In the genomic region with DNA sequence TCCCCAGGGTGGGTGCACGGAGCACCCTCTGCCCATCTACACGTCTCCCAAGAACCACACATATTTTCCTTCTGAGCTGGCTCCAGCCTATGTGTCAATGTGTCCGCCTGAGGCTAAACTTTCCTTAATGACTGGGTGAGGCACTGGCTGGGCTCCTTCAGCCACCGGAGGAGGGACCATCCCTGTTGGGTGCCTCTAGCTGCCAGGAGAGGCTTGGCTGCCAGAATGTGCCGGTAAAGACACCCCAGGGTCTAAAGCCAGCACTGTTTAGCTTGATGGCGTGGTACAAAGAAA, we compare ENCODE assay signal across 8 mouse cellular contexts. TPM values are rescaled to one million over a fixed set of nuclear protein-coding genes. Genes with fewer than 3 reads are reported as not detected.
DNase-seq lines count a peak whose midpoint lies in the region; ATAC-seq and TF ChIP-seq lines count a peak whose summit lies in the region.

No protein-coding gene starts in this region.

- DNase-seq in heart, adult 2 months = no peak
- no peak for DNase-seq in heart, postnatal 14 days
- no peak for DNase-seq in liver, embryonic 13.5 days
- DNase-seq in right cerebral cortex, postnatal 4 days = no peak
- no peak for DNase-seq in gastrocnemius, postnatal 14 days
- DNase-seq in left cerebral cortex, adult 9 months (ENCODE audit: low spot score in 2 of 2) = no peak

- whole genome bisulfite sequencing in heart, adult 2 months = 47% methylated on average over 6 of the region's 6 CpGs
- WGBS in forebrain, embryonic 13.5 days = 47% methylated on average over 6 of the region's 6 CpGs
- 64% methylated on average over 6 of the region's 6 CpGs for WGBS in liver, embryonic 13.5 days (ENCODE audit: insufficient replicate concordance)

- intact Hi-C loops in heart, adult 2 months (cut with DNase I) = loop anchor here (5.0 kb wide), 1 partner anchor 127 kb away; a partner anchor contains a TSS
- intact Hi-C loops in heart, postnatal 14 days (cut with DNase I) = no loop called here
- intact Hi-C loops in gastrocnemius, postnatal 14 days (cut with DNase I; ENCODE audit: low total_unique reads) = no loop called here

- no peak for TF ChIP-seq CTCF in heart, adult 2 months (IDR thresholded peaks at IDR 0.05)
- no peak for TF ChIP-seq CTCF in C2C12 (IDR thresholded peaks at IDR 0.05; ENCODE audit: control insufficient read depth, insufficient read depth, insufficient read length)

- no peaks in the 10 kb centered on the region for H3K79me2 ChIP-seq in heart, adult 2 months (replicated peaks; ENCODE audit: control insufficient read depth, insufficient read depth, low read length)
- peaks cover 40% of the 10 kb centered on the region for H3K79me2 ChIP-seq in C2C12 (ENCODE audit: control insufficient read depth, insufficient read depth)

- peak overlapping the region; percentile 86 for H3ac ChIP-seq in C2C12 (ENCODE audit: control insufficient read depth, insufficient read length, low read depth)

- peak overlapping the region; percentile 87; the same call in 1 of the 2 replicates for H3K27ac ChIP-seq in heart, adult 2 months
- no peak overlapping the region for H3K27ac ChIP-seq in forebrain, embryonic 13.5 days
- H3K27ac ChIP-seq in liver, embryonic 13.5 days = no peak overlapping the region

- peak overlapping the region; percentile 88 for H3K4me2 ChIP-seq in forebrain, embryonic 13.5 days
- peak overlapping the region; percentile 88 for H3K4me2 ChIP-seq in liver, embryonic 13.5 days

- peaks cover 7% of the 10 kb centered on the region for H3K79me3 ChIP-seq in C2C12 (ENCODE audit: low read depth)

- H3K9ac ChIP-seq in heart, adult 2 months (ENCODE audit: low read depth, low read length) = no peak overlapping the region; the same call in 1 of the 2 replicates
- peak overlapping the region; percentile 84 for H3K9ac ChIP-seq in forebrain, embryonic 13.5 days
- H3K9ac ChIP-seq in liver, embryonic 13.5 days = peak overlapping the region; percentile 77

- no peak for ATAC-seq in forebrain, embryonic 13.5 days
- ATAC-seq in liver, embryonic 13.5 days (ENCODE audit: low read depth) = no peak

- H3K27me3 ChIP-seq in heart, adult 2 months (ENCODE audit: control insufficient read depth, insufficient read depth, low read length) = no peaks in the 10 kb centered on the region
- H3K27me3 ChIP-seq in C2C12 (ENCODE audit: control insufficient read depth, insufficient read depth, insufficient read length) = no peaks in the 10 kb centered on the region
- H3K27me3 ChIP-seq in forebrain, embryonic 13.5 days = no peaks in the 10 kb centered on the region
- H3K27me3 ChIP-seq in liver, embryonic 13.5 days = no peaks in the 10 kb centered on the region

- peaks cover 6% of the 10 kb centered on the region for H3K4me1 ChIP-seq in heart, adult 2 months (ENCODE audit: control insufficient read depth, insufficient read depth, low read length)
- H3K4me1 ChIP-seq in forebrain, embryonic 13.5 days = peaks cover 30% of the 10 kb centered on the region
- peaks cover 26% of the 10 kb centered on the region for H3K4me1 ChIP-seq in liver, embryonic 13.5 days (replicated peaks)

- no peak for TF ChIP-seq POLR2A in heart, adult 2 months (IDR thresholded peaks at IDR 0.05; ENCODE audit: insufficient read depth, low read depth, low read length)

- H3K4me3 ChIP-seq in heart, adult 2 months = no peak overlapping the region
- peak overlapping the region; percentile 75 for H3K4me3 ChIP-seq in C2C12 (ENCODE audit: insufficient read depth, poor library complexity, severe bottlenecking)
- peak overlapping the region; percentile 69; the same call in 1 of the 2 replicates for H3K4me3 ChIP-seq in forebrain, embryonic 13.5 days
- peak overlapping the region; percentile 72 for H3K4me3 ChIP-seq in liver, embryonic 13.5 days (replicated peaks)

- TF ChIP-seq EP300 in heart, adult 2 months (IDR thresholded peaks at IDR 0.05; ENCODE audit: insufficient read depth, low read depth, low read length) = no peak

- H3K9me3 ChIP-seq in forebrain, embryonic 13.5 days (replicated peaks) = no peaks in the 10 kb centered on the region
- no peaks in the 10 kb centered on the region for H3K9me3 ChIP-seq in liver, embryonic 13.5 days (replicated peaks)

- no peaks in the 10 kb centered on the region for H3K36me3 ChIP-seq in heart, adult 2 months (ENCODE audit: control insufficient read depth, insufficient read depth, low read length)
- H3K36me3 ChIP-seq in C2C12 (ENCODE audit: control insufficient read depth, insufficient read depth) = peaks cover 32% of the 10 kb centered on the region
- H3K36me3 ChIP-seq in forebrain, embryonic 13.5 days (ENCODE audit: poor library complexity, severe bottlenecking) = peaks cover 27% of the 10 kb centered on the region
- H3K36me3 ChIP-seq in liver, embryonic 13.5 days = peaks cover 26% of the 10 kb centered on the region

TF ChIP-seq in C2C12, 6 proteins besides CTCF, POLR2A, EP300 and RAD21:
- no peak for TF ChIP-seq MYOD1 (IDR thresholded peaks at IDR 0.05; ENCODE audit: control insufficient read depth, insufficient read length, low read depth)
- no peak for TF ChIP-seq USF1 (IDR thresholded peaks at IDR 0.05; ENCODE audit: low read depth)
- TF ChIP-seq FOSL1 (IDR thresholded peaks at IDR 0.05; ENCODE audit: insufficient read depth, low read length, poor library complexity, severe bottlenecking) = no peak
- no peak for TF ChIP-seq MYOG (IDR thresholded peaks at IDR 0.05; ENCODE audit: control insufficient read depth, extremely low read depth, insufficient read length)
- no peak for TF ChIP-seq MAX (IDR thresholded peaks at IDR 0.05)
- TF ChIP-seq CEBPB (IDR thresholded peaks at IDR 0.05; ENCODE audit: low read depth) = no peak
TF ChIP-seq in C2C12: peak in this region for 0.

RNA-seq across cellular contexts. Expression of a gene that starts 1.4 kb away (rescaled TPM):
- total RNA-seq in heart, adult 2 months (2021) = 10 to 100 TPM; 21.1 to 22.3 TPM
- polyA plus RNA-seq in heart, adult 2 months (2012; rRNA removed) = 57.3 and 58.6 TPM in 2 replicates
- 10 to 100 TPM; 24.7 to 25.5 TPM for total RNA-seq in heart, postnatal 14 days (2021)
- polyA plus RNA-seq in C2C12 (2012; fragmentation: generic; extraction: Trizol) = 52.3 TPM
- polyA plus RNA-seq in forebrain, embryonic 13.5 days (2015; fragmentation: Nextera tagmentation; extraction: Ambion mirVana) = 19.7 and 21.0 TPM in 2 replicates
- polyA plus RNA-seq in liver, embryonic 13.5 days (2015; fragmentation: Nextera tagmentation; extraction: Ambion mirVana) = 10.6 and 10.9 TPM in 2 replicates
- 10 to 100 TPM; 21.7 to 25.9 TPM for total RNA-seq in gastrocnemius, postnatal 14 days (2021)

RNA-seq across cellular contexts. Expression of a gene that starts 13.4 kb away (rescaled TPM):
- 1 to 10 TPM; 3.7 to 6.2 TPM for total RNA-seq in heart, adult 2 months (2021)
- 10.2 and 17.2 TPM in 2 replicates for polyA plus RNA-seq in heart, adult 2 months (2012; rRNA removed)
- total RNA-seq in heart, postnatal 14 days (2021) = 1 to 10 TPM; 4.1 TPM
- polyA plus RNA-seq in C2C12 (2012; fragmentation: generic; extraction: Trizol) = not detected
- polyA plus RNA-seq in forebrain, embryonic 13.5 days (2015; fragmentation: Nextera tagmentation; extraction: Ambion mirVana) = 2.5 and 2.8 TPM in 2 replicates
- 14.1 and 15.1 TPM in 2 replicates for polyA plus RNA-seq in liver, embryonic 13.5 days (2015; fragmentation: Nextera tagmentation; extraction: Ambion mirVana)
- total RNA-seq in gastrocnemius, postnatal 14 days (2021) = 1 to 10 TPM; 1.5 to 2.1 TPM

RNA-seq across cellular contexts. Expression of a gene that starts 15.0 kb away (rescaled TPM):
- 100 to 1,000 TPM; 216 to 252 TPM for total RNA-seq in heart, adult 2 months (2021)
- polyA plus RNA-seq in heart, adult 2 months (2012; rRNA removed) = 112 and 141 TPM in 2 replicates
- total RNA-seq in heart, postnatal 14 days (2021) = 100 to 1,000 TPM; 209 to 211 TPM
- polyA plus RNA-seq in C2C12 (2012; fragmentation: generic; extraction: Trizol) = 367 TPM
- polyA plus RNA-seq in forebrain, embryonic 13.5 days (2015; fragmentation: Nextera tagmentation; extraction: Ambion mirVana) = 276 and 277 TPM in 2 replicates
- polyA plus RNA-seq in liver, embryonic 13.5 days (2015; fragmentation: Nextera tagmentation; extraction: Ambion mirVana) = 188 and 213 TPM in 2 replicates
- 100 to 1,000 TPM; 279 to 288 TPM for total RNA-seq in gastrocnemius, postnatal 14 days (2021)

RNA-seq across cellular contexts. Expression of a gene that starts 33.4 kb away (rescaled TPM):
- 10 to 100 TPM; 15.9 to 16.8 TPM for total RNA-seq in heart, adult 2 months (2021)
- 19.3 and 22.0 TPM in 2 replicates for polyA plus RNA-seq in heart, adult 2 months (2012; rRNA removed)
- 10 to 100 TPM; 11.6 to 12.4 TPM for total RNA-seq in heart, postnatal 14 days (2021)
- 122 TPM for polyA plus RNA-seq in C2C12 (2012; fragmentation: generic; extraction: Trizol)
- 0.72 and 1.8 TPM in 2 replicates for polyA plus RNA-seq in forebrain, embryonic 13.5 days (2015; fragmentation: Nextera tagmentation; extraction: Ambion mirVana)
- 0.69 and 1.00 TPM in 2 replicates for polyA plus RNA-seq in liver, embryonic 13.5 days (2015; fragmentation: Nextera tagmentation; extraction: Ambion mirVana)
- total RNA-seq in gastrocnemius, postnatal 14 days (2021) = 10 to 100 TPM; 22.4 to 23.0 TPM

RNA-seq across cellular contexts. Expression of a gene that starts 49.1 kb away (rescaled TPM):
- total RNA-seq in heart, adult 2 months (2021) = 1,000 to 10,000 TPM; 1,229 to 1,417 TPM
- 1,378 and 1,771 TPM in 2 replicates for polyA plus RNA-seq in heart, adult 2 months (2012; rRNA removed)
- 1,000 to 10,000 TPM; 1,701 to 1,920 TPM for total RNA-seq in heart, postnatal 14 days (2021)
- polyA plus RNA-seq in C2C12 (2012; fragmentation: generic; extraction: Trizol) = not detected
- 0.23 TPM in 1 of 2 replicates, not detected in the other for polyA plus RNA-seq in forebrain, embryonic 13.5 days (2015; fragmentation: Nextera tagmentation; extraction: Ambion mirVana)
- polyA plus RNA-seq in liver, embryonic 13.5 days (2015; fragmentation: Nextera tagmentation; extraction: Ambion mirVana) = 0.14 and 0.95 TPM in 2 replicates
- total RNA-seq in gastrocnemius, postnatal 14 days (2021) = under 1 TPM in 1 of 2 experiments, not detected in 1; 0.09 TPM
